Mouse (Mus musculus): Measurements from ENCODE around the gene Ctnna3.
"Not testable (repeated sequence)": the region's sequence is repeated elsewhere in the genome, so short reads cannot be mapped to it uniquely, and the experiment has no call there.

Ctnna3 gene

GRCm38 (mm10) chr10:64181696-64182095 is 751.8 kb downstream of the Ctnna3 start:
- no peak for DNase-seq (ENCODE audit: low read depth, low spot score)

GRCm38 (mm10) chr10:64182731-64183130 is 752.8 kb downstream of the Ctnna3 start:
- no peak for DNase-seq (ENCODE audit: low read depth, low spot score)

GRCm38 (mm10) chr10:64188046-64188445 is 758.1 kb downstream of the Ctnna3 start:
- no peak for DNase-seq (ENCODE audit: low read depth, low spot score)

GRCm38 (mm10) chr10:64197584-64197983 is 767.7 kb downstream of the Ctnna3 start:
- DNase-seq (ENCODE audit: low read depth, low spot score): no peak

- DNase-seq (ENCODE audit: low read depth, low spot score): no peak
These were observed 785.7 kb downstream of the Ctnna3 start for GRCm38 (mm10) chr10:64215632-64216031.

- no peak for DNase-seq (ENCODE audit: low read depth, low spot score)
These were observed 793.1 kb downstream of the Ctnna3 start for GRCm38 (mm10) chr10:64223023-64223422.

- DNase-seq (ENCODE audit: low read depth, low spot score): no peak
These were observed 794.1 kb downstream of the Ctnna3 start for GRCm38 (mm10) chr10:64224007-64224406.

- DNase-seq (ENCODE audit: low read depth, low spot score): no peak
These were observed 794.5 kb downstream of the Ctnna3 start for GRCm38 (mm10) chr10:64224424-64224823.

GRCm38 (mm10) chr10:64225826-64226225 is 795.9 kb downstream of the Ctnna3 start:
- not testable (repeated sequence) for DNase-seq (ENCODE audit: low read depth, low spot score)

GRCm38 (mm10) chr10:64243421-64243820 is 813.5 kb downstream of the Ctnna3 start:
- DNase-seq (ENCODE audit: low read depth, low spot score): no peak

- no peak for DNase-seq (ENCODE audit: low read depth, low spot score)
These were observed 838.3 kb downstream of the Ctnna3 start for GRCm38 (mm10) chr10:64268156-64268555.

- no peak for DNase-seq (ENCODE audit: low read depth, low spot score)
These were observed 845.2 kb downstream of the Ctnna3 start for GRCm38 (mm10) chr10:64275143-64275542.

- no peak for DNase-seq (ENCODE audit: low read depth, low spot score)
These were observed 848.9 kb downstream of the Ctnna3 start for GRCm38 (mm10) chr10:64278836-64279235.

GRCm38 (mm10) chr10:64305802-64306201 is 875.9 kb downstream of the Ctnna3 start:
- no peak for DNase-seq (ENCODE audit: low read depth, low spot score)

- DNase-seq (ENCODE audit: low read depth, low spot score): no peak
These were observed 881.9 kb downstream of the Ctnna3 start for GRCm38 (mm10) chr10:64311622-64312292.

- DNase-seq (ENCODE audit: low read depth, low spot score): no peak
These were observed 890.4 kb downstream of the Ctnna3 start for GRCm38 (mm10) chr10:64320332-64320731.

- DNase-seq (ENCODE audit: low read depth, low spot score): no peak
These were observed 912.9 kb downstream of the Ctnna3 start for GRCm38 (mm10) chr10:64342702-64343379.

GRCm38 (mm10) chr10:64373288-64373687 is 943.4 kb downstream of the Ctnna3 start:
- DNase-seq (ENCODE audit: low read depth, low spot score): no peak

GRCm38 (mm10) chr10:64377751-64378150 is 947.9 kb downstream of the Ctnna3 start:
- no peak for DNase-seq (ENCODE audit: low read depth, low spot score)

- DNase-seq (ENCODE audit: low read depth, low spot score): no peak
These were observed 966.7 kb downstream of the Ctnna3 start for GRCm38 (mm10) chr10:64396579-64396978.

GRCm38 (mm10) chr10:64418396-64418795 is 988.5 kb downstream of the Ctnna3 start:
- not testable (repeated sequence) for DNase-seq (ENCODE audit: low read depth, low spot score)

GRCm38 (mm10) chr10:64438736-64439135 is 1008.8 kb downstream of the Ctnna3 start:
- no peak for DNase-seq (ENCODE audit: low read depth, low spot score)

GRCm38 (mm10) chr10:64448624-64449023 is 1018.7 kb downstream of the Ctnna3 start:
- no peak for DNase-seq (ENCODE audit: low read depth, low spot score)

Measured in A20 (cell line).